Comparison of ENCODE assay signal across 8 mouse cellular contexts in the genomic region with DNA sequence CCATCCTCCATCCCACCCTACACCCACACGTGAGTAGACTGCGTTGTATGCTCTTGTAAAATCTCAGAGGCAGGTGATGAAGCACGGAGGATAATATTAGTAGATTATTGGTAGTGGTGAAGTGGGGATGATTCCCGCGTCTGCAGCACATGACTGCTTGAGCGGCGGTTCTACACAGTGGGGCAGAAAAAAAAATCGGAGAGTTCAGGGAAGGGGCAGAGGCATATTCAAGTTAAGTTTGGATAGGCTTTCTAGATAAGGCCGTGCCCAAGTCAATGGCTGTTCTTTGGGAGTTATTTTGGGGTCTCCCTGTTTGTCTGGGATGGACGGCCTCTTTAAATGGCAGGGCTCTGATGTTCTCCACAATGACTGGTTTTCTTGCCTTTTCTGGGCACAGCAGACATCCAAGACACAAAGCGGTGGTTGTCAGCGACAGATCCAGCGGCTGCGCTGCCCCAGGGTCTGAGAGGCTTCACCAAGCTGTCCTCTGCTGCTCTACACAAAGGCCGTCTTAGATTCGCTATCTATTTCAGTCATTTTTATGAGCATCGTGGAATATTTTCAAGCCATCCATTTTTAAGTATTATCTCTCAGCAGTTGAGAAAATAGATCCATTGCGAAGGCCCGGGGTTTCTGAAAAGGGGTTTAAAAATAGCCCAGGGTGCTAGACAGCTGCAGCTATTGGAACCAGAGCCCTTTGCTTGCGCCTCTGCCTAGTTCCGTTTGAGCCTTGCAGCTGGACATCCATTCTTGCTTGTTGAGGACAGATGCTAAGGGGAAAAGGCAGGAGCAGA.
A peak's percentile ranks its signal among the peaks of the same experiment; 100 is the strongest.
DNase-seq lines count a peak whose midpoint lies in the region; ATAC-seq and TF ChIP-seq lines count a peak whose summit lies in the region.

No protein-coding gene starts in this region.

- peaks cover 19% of the 10 kb centered on the region; the same call in 1 of the 2 replicates for H3K4me1 ChIP-seq in E14TG2a.4 (replicated peaks; ENCODE audit: low read depth, low read length)
- H3K4me1 ChIP-seq in heart, embryonic 11.5 days (ENCODE audit: control insufficient read depth, insufficient read depth, low read length), result peaks cover 33% of the 10 kb centered on the region

- intact Hi-C loops in left cerebral cortex, postnatal 14 days (cut with DNase I), result no loop called here
- intact Hi-C loops in gastrocnemius, postnatal 36 days (cut with DNase I), result no loop called here

- H3K27me3 ChIP-seq in E14TG2a.4 (ENCODE audit: insufficient read depth, low read length), result peaks cover 18% of the 10 kb centered on the region
- H3K27me3 ChIP-seq in heart, embryonic 11.5 days (ENCODE audit: control insufficient read depth, insufficient read depth, low read length), result no peaks in the 10 kb centered on the region

- peak overlapping the region; percentile 97 for H3K27ac ChIP-seq in heart, embryonic 11.5 days (ENCODE audit: low read depth, low read length)

- H3K36me3 ChIP-seq in E14TG2a.4 (ENCODE audit: insufficient read depth, low read length), result no peaks in the 10 kb centered on the region
- H3K36me3 ChIP-seq in heart, embryonic 11.5 days (ENCODE audit: control insufficient read depth, insufficient read depth, low read length), result no peaks in the 10 kb centered on the region

- no peaks in the 10 kb centered on the region for H3K9me3 ChIP-seq in E14TG2a.4 (ENCODE audit: low read length)
- no peaks in the 10 kb centered on the region for H3K9me3 ChIP-seq in heart, embryonic 11.5 days (replicated peaks; ENCODE audit: control insufficient read depth, low read length)

- peak; percentile 20 to 36 for DNase-seq in frontal cortex, postnatal 36 days (ENCODE audit: low spot score in 2 of 2)
- no peak for DNase-seq in frontal cortex, postnatal 14 days (ENCODE audit: low spot score in 2 of 2)
- peak; percentile 34 to 41 for DNase-seq in left cerebral cortex, postnatal 14 days (ENCODE audit: low spot score in 2 of 2)
- no peak for DNase-seq in spleen, postnatal 4 days (ENCODE audit: low spot score in 2 of 2)
- no peak for DNase-seq in testis, postnatal 14 days (ENCODE audit: low spot score)
- no peak for DNase-seq in gastrocnemius, postnatal 36 days

- no peak for TF ChIP-seq CTCF in E14TG2a.4 (conservative IDR thresholded peaks at IDR 0.05; ENCODE audit: low read length)

- peak overlapping the region; percentile 58 for H3K9ac ChIP-seq in heart, embryonic 11.5 days (ENCODE audit: low read depth, low read length)

- ATAC-seq in heart, embryonic 11.5 days (replicated peaks; ENCODE audit: insufficient number of reproducible peaks, low FRiP score, low TSS enrichment), result peak; percentile 62

- H3K4me2 ChIP-seq in heart, embryonic 11.5 days, result peak overlapping the region; percentile 45

- H3K4me3 ChIP-seq in E14TG2a.4 (replicated peaks; ENCODE audit: low read length), result peak overlapping the region; percentile 32
- H3K4me3 ChIP-seq in heart, embryonic 11.5 days (ENCODE audit: low read depth, low read length), result no peak overlapping the region

- WGBS in heart, embryonic 11.5 days (ENCODE audit: insufficient replicate concordance), result 40% methylated on average over 21 of the region's 21 CpGs

Comparison
In these comparisons a context has a peak if more than half of its experiments do, and no peak if none do; other contexts are left out.
1. DNase-seq: peak in frontal cortex, postnatal 36 days (2 of 2) and left cerebral cortex, postnatal 14 days (2 of 2); none in frontal cortex, postnatal 14 days (0 of 2), spleen, postnatal 4 days (0 of 2), testis, postnatal 14 days (single experiment) and gastrocnemius, postnatal 36 days (0 of 2).